Mouse (Mus musculus): ENCODE results near the gene Zfp507. TPM values are rescaled to one million over a fixed set of nuclear protein-coding genes. Genes with fewer than 3 reads are reported as not detected.
A peak's percentile ranks its signal among the peaks of the same experiment; 100 is the strongest.

Zfp507 gene
- total and polyA plus RNA-seq, 2 experiments from 2014 or later, result 5.9 to 8.4 TPM

GRCm38 (mm10) chr7:35738871-35739270, 63.9 kb downstream of the Zfp507 start:
- DNase-seq (ENCODE audit: low spot score) (no peak), ATAC-seq (ENCODE audit: insufficient read depth, low read depth) (no peak)
- no peak overlapping the region for H3K4me2 ChIP-seq (ENCODE audit: low read depth, low read length)
- H3K4me3 ChIP-seq (ENCODE audit: low read depth, low read length), result no peak overlapping the region
- H3K9ac ChIP-seq (replicated peaks; ENCODE audit: low read depth, low read length), result no peak overlapping the region
- H3K9me3 ChIP-seq (replicated peaks; ENCODE audit: control insufficient read depth, low read length), result peaks cover 3% of the 10 kb centered on the region; the same call in 1 of the 2 replicates
- no peaks in the 10 kb centered on the region for H3K27me3 ChIP-seq (ENCODE audit: control insufficient read depth, insufficient read depth, low read length)
- no peak overlapping the region for H3K27ac ChIP-seq (ENCODE audit: low read depth)
- TF ChIP-seq EP300 (IDR thresholded peaks at IDR 0.05; ENCODE audit: low read depth) (no peak), CTCF (IDR thresholded peaks at IDR 0.05; ENCODE audit: low read depth) (no peak)
- H3K36me3 ChIP-seq (replicated peaks; ENCODE audit: control insufficient read depth, insufficient read depth, low read length), result no peaks in the 10 kb centered on the region
- no peaks in the 10 kb centered on the region for H3K4me1 ChIP-seq (ENCODE audit: control insufficient read depth, insufficient read depth)

- Histone ChIP-seq H3K36me3 (replicated peaks; ENCODE audit: control insufficient read depth, insufficient read depth, low read length) (no peaks in the 10 kb centered on the region), H3K9me3 (replicated peaks; ENCODE audit: control insufficient read depth, low read length) (peaks cover 3% of the 10 kb centered on the region; the same call in 1 of the 2 replicates), H3K4me1 (ENCODE audit: control insufficient read depth, insufficient read depth) (no peaks in the 10 kb centered on the region), H3K9ac (replicated peaks; ENCODE audit: low read depth, low read length) (no peak overlapping the region), H3K4me3 (ENCODE audit: low read depth, low read length) (no peak overlapping the region), H3K27ac (ENCODE audit: low read depth) (no peak overlapping the region), H3K27me3 (ENCODE audit: control insufficient read depth, insufficient read depth, low read length) (no peaks in the 10 kb centered on the region), H3K4me2 (ENCODE audit: low read depth, low read length) (no peak overlapping the region)
- no peak for DNase-seq (ENCODE audit: low spot score)
- TF ChIP-seq EP300 (IDR thresholded peaks at IDR 0.05; ENCODE audit: low read depth), result no peak
- no peak for TF ChIP-seq CTCF (IDR thresholded peaks at IDR 0.05; ENCODE audit: low read depth)
- WGBS, result 75% methylated on average over 14 of the region's 14 CpGs
- no peak for ATAC-seq (ENCODE audit: insufficient read depth, low read depth)
Observed at GRCm38 (mm10) chr7:35733313-35734050, 69.3 kb downstream of the Zfp507 start.

GRCm38 (mm10) chr7:35732585-35733059, 70.2 kb downstream of the Zfp507 start:
- no peaks in the 10 kb centered on the region for H3K36me3 ChIP-seq (replicated peaks; ENCODE audit: control insufficient read depth, insufficient read depth, low read length)

DNA sequence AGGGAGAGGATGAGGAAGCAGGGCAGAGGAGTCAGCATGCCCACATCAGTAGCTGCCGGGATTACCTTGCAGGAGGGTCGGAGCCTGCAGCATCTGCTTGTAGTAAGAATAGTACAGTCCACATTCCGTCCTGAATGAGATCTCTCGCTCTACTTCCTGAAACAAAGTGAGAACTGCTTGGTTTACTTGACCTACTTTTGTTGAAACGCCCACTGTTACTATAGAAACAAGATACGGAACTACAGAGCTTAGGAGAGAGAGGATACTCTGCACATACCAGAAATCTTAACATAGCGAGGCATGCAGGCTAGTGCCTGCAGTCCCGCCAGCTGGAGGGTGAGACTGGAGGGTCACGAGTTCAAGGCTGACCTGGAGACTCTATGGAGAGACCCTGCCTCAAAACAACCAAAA, 73.2 kb downstream of the Zfp507 start:
- 32% methylated on average over 9 of the region's 9 CpGs for WGBS

More at GRCm38 (mm10) chr7:35732585-35733059, 70.2 kb downstream of the Zfp507 start:
- Histone ChIP-seq H3K9me3 (replicated peaks; ENCODE audit: control insufficient read depth, low read length) (peaks cover 3% of the 10 kb centered on the region; the same call in 1 of the 2 replicates), H3K9ac (replicated peaks; ENCODE audit: low read depth, low read length) (no peak overlapping the region), H3K27me3 (ENCODE audit: control insufficient read depth, insufficient read depth, low read length) (no peaks in the 10 kb centered on the region), H3K4me3 (ENCODE audit: low read depth, low read length) (no peak overlapping the region), H3K27ac (ENCODE audit: low read depth) (no peak overlapping the region), H3K4me2 (ENCODE audit: low read depth, low read length) (no peak overlapping the region), H3K4me1 (ENCODE audit: control insufficient read depth, insufficient read depth) (no peaks in the 10 kb centered on the region)
- 84% methylated on average over 10 of the region's 10 CpGs for WGBS
- no peak for DNase-seq (ENCODE audit: low spot score)
- TF ChIP-seq EP300 (IDR thresholded peaks at IDR 0.05; ENCODE audit: low read depth), result no peak
- no peak for TF ChIP-seq CTCF (IDR thresholded peaks at IDR 0.05; ENCODE audit: low read depth)
- no peak for ATAC-seq (ENCODE audit: insufficient read depth, low read depth)

DNA sequence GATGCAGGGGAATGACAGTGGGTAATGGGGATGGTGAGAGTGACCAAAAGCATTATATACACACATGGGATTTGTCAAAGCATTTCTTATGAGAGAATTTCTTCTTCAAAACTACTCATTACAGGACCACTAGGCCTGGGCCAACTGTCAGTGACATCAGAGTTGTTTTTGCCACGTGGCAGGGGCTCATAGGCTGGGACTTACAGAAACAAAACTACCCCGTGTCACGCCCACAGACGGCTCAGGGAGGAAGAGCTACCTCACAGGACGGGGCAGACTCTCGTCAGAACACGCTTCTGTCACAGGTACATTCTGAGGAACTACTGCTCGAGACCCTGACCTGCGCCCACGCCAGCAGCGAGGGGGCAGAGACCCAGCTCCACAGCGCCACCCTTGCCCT, 74.4 kb downstream of the Zfp507 start:
- Histone ChIP-seq H3K27me3 (ENCODE audit: control insufficient read depth, insufficient read depth, low read length) (no peaks in the 10 kb centered on the region), H3K4me2 (ENCODE audit: low read depth, low read length) (no peak overlapping the region), H3K4me1 (ENCODE audit: control insufficient read depth, insufficient read depth) (no peaks in the 10 kb centered on the region), H3K4me3 (ENCODE audit: low read depth, low read length) (no peak overlapping the region), H3K9me3 (replicated peaks; ENCODE audit: control insufficient read depth, low read length) (no peaks in the 10 kb centered on the region), H3K36me3 (replicated peaks; ENCODE audit: control insufficient read depth, insufficient read depth, low read length) (no peaks in the 10 kb centered on the region), H3K9ac (replicated peaks; ENCODE audit: low read depth, low read length) (no peak overlapping the region), H3K27ac (ENCODE audit: low read depth) (no peak overlapping the region)
- TF ChIP-seq EP300 (IDR thresholded peaks at IDR 0.05; ENCODE audit: low read depth) (no peak), CTCF (IDR thresholded peaks at IDR 0.05; ENCODE audit: low read depth) (no peak)
- no peak for ATAC-seq (ENCODE audit: insufficient read depth, low read depth)
- 94% methylated on average over 12 of the region's 12 CpGs for WGBS
- DNase-seq (ENCODE audit: low spot score), result no peak

More for the DNA sequence above, 73.2 kb downstream of the Zfp507 start:
- DNase-seq (ENCODE audit: low spot score) (peak; percentile 82), ATAC-seq (ENCODE audit: insufficient read depth, low read depth) (peak; percentile 84)
- H3K4me3 ChIP-seq (ENCODE audit: low read depth, low read length), result no peak overlapping the region
- no peaks in the 10 kb centered on the region for H3K4me1 ChIP-seq (ENCODE audit: control insufficient read depth, insufficient read depth)
- no peak for TF ChIP-seq CTCF (IDR thresholded peaks at IDR 0.05; ENCODE audit: low read depth)
- TF ChIP-seq EP300 (IDR thresholded peaks at IDR 0.05; ENCODE audit: low read depth), result no peak
- no peaks in the 10 kb centered on the region for H3K36me3 ChIP-seq (replicated peaks; ENCODE audit: control insufficient read depth, insufficient read depth, low read length)
- H3K9me3 ChIP-seq (replicated peaks; ENCODE audit: control insufficient read depth, low read length), result no peaks in the 10 kb centered on the region
- peak overlapping the region; percentile 0; the same call in 1 of the 2 replicates for H3K27ac ChIP-seq (ENCODE audit: low read depth)
- H3K27me3 ChIP-seq (ENCODE audit: control insufficient read depth, insufficient read depth, low read length), result no peaks in the 10 kb centered on the region
- H3K4me2 ChIP-seq (ENCODE audit: low read depth, low read length), result no peak overlapping the region
- no peak overlapping the region for H3K9ac ChIP-seq (replicated peaks; ENCODE audit: low read depth, low read length)

Data from heart, postnatal 0 days (tissue).